Mouse (Mus musculus) heart, postnatal 25 days (tissue): Measurements from ENCODE around the gene Vtn. TPM values are rescaled to one million over a fixed set of nuclear protein-coding genes. Genes with fewer than 3 reads are reported as not detected.
"Not testable (repeated sequence)": the region's sequence is repeated elsewhere in the genome, so short reads cannot be mapped to it uniquely, and the experiment has no call there.

Experiments used
- DNase-seq: peaks from one replicate; pipeline ENCODE4 v3.0.0; 2022; ENCODE audit warnings: low spot score
- intact Hi-C: fragments of 180-260 bp; cut with DNase I; formaldehyde crosslinking; loops from one replicate; pipeline ENCODE4 v1.15.1; 2025
- total RNA-seq, 2 experiments: library from RNA; stranded (reverse); gene quantifications; 2 replicates each; pipeline ENCODE4 v1.2.3; 2021

The Vtn gene
- total RNA-seq, 2 experiments from 2014 or later, result 22.0 to 25.7 TPM

DNA sequence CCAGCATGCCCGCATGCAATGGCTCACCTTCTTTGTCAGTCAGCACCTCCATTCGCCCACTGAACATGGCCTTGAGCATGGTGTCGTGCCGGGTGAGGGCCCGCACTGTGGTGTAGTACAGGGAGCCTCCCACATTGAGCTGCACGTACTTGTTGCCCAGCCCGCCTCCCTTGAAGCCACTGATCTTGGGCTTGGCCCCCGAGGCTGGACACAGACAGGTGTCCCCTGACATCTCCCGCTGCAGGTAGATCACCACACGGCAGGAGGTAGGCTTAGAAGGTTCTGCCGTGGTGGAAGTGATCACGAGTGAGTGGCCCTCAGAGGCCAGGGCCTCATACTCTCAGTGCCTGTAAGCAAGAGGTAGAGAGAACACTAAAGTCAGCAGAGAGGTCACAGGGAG is 31.1 kb downstream of the Vtn start:
- DNase-seq, result no peak
- intact Hi-C loops, result loop anchor here (2.0 kb wide), 1 partner anchor 15 kb away; no protein-coding TSS in a partner anchor

DNA sequence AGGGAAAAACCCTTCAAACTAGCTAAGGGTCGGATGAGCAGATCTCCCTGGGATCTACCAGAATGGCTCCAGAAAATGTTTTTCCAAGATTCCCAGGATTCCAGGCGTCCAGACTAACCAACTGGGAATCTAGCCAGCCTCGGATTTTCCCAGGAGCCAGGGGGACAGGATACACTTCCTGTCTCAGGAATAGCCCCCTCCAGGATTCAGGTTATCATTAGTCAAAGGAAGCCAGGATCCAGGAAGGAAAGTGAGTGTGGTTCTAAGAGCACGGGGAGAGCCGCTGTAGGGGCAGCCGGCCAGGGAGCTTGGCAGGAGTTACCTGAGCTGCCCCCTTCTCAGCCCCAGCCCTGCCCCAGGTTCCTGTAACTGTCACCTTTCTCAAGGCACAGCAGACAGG is 32.2 kb downstream of the Vtn start:
- intact Hi-C loops, result loop anchor here (2.0 kb wide), 1 partner anchor 16 kb away; no protein-coding TSS in a partner anchor

GRCm38 (mm10) chr11:78531515-78531914 is 32.6 kb downstream of the Vtn start:
- DNase-seq, result not testable (repeated sequence)
- intact Hi-C loops, result loop anchor here (2.0 kb wide), 1 partner anchor 17 kb away; no protein-coding TSS in a partner anchor

More for the DNA sequence above, 32.2 kb downstream of the Vtn start:
- peak; percentile 64 for DNase-seq

- DNase-seq, result no peak
- intact Hi-C loops, result no loop called here
Measured at GRCm38 (mm10) chr11:78534516-78534915, 35.6 kb downstream of the Vtn start.

DNA sequence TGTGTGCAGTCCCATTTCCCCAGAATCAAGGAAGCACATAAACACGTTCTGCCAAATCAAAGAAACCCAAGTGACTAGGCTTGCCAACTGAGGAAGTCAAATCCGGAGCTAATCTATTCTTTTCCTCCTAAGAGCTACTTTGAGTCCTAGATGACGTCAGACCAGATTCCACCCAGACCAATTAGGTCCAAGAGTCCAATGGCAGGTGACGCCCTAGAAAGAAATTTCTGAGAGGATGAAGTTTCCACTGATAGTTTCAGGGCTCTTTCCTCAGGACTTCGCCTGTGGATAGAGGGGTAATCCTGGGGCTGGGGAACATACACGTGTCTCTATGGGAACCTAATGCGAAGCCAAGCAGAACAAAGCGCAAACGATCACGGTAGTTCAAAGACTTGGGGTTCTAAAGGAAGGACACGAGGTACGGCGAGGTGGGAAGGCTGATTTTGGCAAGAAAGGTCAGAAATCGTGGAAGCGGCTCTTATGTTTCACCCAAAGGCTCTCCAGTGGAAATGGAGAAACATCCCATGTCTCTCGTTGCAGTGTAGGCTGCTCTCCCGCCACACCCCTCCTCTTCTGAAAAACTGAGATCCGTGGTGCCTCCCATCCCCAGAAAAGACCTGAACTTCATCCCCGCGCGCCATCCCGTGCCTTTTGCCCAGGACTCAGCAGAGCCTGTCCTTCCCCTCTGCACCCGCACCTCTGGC is 36.6 kb downstream of the Vtn start:
- intact Hi-C loops, result no loop called here
- DNase-seq, result peak; percentile 29

DNA sequence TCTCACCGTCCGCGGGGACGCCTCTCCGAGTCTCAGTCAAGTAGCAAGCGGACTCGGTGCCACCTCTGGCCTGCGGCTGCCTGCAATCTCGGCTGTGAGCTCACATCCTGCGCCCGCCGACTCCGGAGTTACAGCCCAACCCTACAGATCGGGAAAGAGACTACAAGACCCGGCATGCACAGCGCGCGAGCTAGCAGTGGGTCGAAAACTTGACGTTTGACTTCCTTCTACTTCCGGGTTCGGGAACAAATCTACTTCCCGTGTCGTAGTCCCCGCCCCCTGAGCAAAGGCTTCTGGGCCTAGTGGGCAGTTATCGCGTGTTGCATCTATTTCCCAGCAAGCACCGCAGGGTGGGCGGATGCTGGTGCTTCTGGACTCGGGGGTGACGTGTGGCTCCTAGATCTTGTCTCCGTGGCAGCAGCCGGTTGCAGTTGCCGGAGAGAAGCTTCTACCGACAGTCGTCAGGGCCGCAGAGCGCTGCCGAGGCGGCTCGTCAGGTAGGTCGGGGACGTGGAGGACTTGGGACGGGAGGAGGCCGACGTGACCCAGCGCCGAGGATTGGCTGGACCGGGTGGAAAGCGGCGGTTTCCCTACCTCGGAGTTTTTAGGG is 37.3 kb downstream of the Vtn start, which contains the start of the genes Tnfaip1 and Ift20:
Gene Tnfaip1 (minus strand): TSS at position 253 of the 610 bp plus-strand sequence.
Gene Ift20 (plus strand): TSS at position 282 of the 610 bp plus-strand sequence.
- DNase-seq, result peak; percentile 97
- intact Hi-C loops, result no loop called here

DNA sequence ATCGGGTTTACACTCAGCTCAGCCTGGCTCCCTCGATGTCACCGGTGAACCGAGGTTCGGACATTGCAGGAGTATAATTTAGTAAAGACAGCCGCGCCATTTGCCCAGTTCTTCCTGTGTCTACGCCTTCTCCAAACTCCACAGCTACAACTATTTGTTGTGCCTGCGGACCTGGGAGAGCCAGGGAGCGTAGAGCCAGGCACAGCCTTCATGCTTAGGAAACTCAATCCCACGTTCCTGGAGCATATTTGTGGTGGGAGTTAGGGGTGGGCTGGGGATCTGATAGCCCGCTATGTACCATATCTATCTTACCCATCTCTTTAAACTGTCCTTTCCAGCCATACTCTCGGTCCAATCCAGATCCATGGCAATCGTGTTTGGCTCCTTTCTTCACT is 37.8 kb downstream of the Vtn start:
- intact Hi-C loops, result no loop called here
- DNase-seq, result no peak

DNA sequence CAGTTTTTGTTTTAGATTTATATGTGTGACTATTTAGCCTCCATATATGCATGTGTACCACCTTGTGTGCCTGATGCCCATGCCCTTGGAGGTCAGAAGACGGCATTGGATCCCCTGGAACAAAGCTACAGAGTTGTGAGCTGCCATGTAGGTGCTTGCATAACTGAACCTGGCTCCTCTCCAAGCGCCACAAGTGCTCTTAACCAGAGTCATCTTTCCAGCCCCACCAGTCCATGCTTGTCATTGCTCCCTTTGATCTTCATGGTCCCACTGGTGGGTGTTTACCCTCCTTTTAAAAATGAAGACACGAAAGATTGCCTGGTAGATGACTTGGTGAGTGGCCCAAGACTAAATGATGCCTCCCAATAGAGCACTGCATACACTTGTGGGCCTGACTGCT is 41.5 kb downstream of the Vtn start:
- intact Hi-C loops, result no loop called here
- DNase-seq, result no peak

- no peak for DNase-seq
- intact Hi-C loops, result no loop called here
Measured at GRCm38 (mm10) chr11:78544449-78545111, 45.7 kb downstream of the Vtn start.

GRCm38 (mm10) chr11:78545181-78545580 is 46.3 kb downstream of the Vtn start:
- intact Hi-C loops, result no loop called here
- DNase-seq, result no peak

- intact Hi-C loops, result no loop called here
- no peak for DNase-seq
Measured at GRCm38 (mm10) chr11:78547718-78548460, 49.0 kb downstream of the Vtn start.

DNA sequence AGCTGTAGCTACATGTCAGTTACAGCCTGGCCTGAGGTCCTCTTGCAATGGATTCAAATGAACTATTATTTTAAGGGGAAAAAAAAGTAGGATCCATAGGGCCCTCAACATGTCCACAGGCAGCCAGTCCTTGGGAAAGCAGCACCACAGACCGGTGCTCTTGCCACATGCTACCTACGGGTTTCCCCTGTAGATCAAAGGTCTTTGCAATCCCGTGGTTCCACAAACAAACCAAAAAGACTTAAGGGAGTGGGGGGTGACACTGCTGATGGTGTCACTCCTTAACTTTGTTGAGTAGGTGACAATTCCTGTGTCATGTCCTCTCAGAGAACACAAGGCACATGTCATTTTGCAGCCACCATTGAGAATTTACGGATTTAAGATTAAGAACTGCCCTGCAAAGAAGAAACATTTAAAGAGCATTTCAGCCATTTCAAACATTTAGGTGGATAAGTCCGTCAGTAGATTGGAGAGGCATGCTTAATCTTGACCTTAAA is 50.6 kb downstream of the Vtn start:
- intact Hi-C loops, result no loop called here
- no peak for DNase-seq

- peak; percentile 94 for DNase-seq
- intact Hi-C loops, result loop anchor here (10.0 kb wide), 1 partner anchor 374 kb away; the partner anchor contains the start of gene Nos2
Measured at GRCm38 (mm10) chr11:78550168-78551058, 51.5 kb downstream of the Vtn start, which contains the start of gene Tmem97. TSS of gene Tmem97 (minus strand) at chr11:78550777.

DNA sequence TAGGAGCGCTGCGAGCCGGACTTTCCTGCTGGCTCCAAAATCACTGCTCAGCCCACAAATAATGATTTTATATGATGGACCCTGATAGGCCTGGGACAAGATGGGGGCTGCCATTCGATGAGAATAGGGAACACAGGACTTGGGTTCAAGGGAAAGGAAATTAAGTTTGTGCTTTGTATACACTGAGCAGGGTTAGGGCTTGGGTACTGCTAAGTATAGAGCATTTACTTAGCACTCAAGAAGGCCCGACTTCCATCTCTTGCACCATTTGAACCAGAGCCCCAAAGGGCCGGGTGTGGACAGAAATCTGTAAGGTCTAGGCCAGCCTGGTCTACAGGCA is 52.1 kb downstream of the Vtn start:
- intact Hi-C loops, result loop anchor here (10.0 kb wide), 1 partner anchor 374 kb away; the partner anchor contains the start of gene Nos2
- DNase-seq, result no peak

Other genes with a start within 250 kb of the Vtn start
- gene 2610507B11Rik, start 237.3 kb upstream of the Vtn start, total RNA-seq, result 100 to 1,000 TPM; 190 to 210 TPM
- 1 to 10 TPM in 1 of 2 experiments, under 1 TPM in 1; 0.98 to 1.5 TPM for gene BC030499, start 208.2 kb upstream of the Vtn start, total RNA-seq
- gene Spag5, start 197.6 kb upstream of the Vtn start, total RNA-seq, result under 1 TPM; 0.62 to 0.67 TPM
- under 1 TPM; 0.50 to 0.52 TPM for gene Aldoc, start 176.1 kb upstream of the Vtn start, total RNA-seq
- 10 to 100 TPM; 23.0 to 23.6 TPM for gene Pigs, start 170.7 kb upstream of the Vtn start, total RNA-seq
- 1 to 10 TPM; 4.2 to 4.6 TPM for gene Unc119, start 155.6 kb upstream of the Vtn start, total RNA-seq
- gene Foxn1, start 112.5 kb upstream of the Vtn start, total RNA-seq, result not detected
- gene Slc13a2, start 76.9 kb upstream of the Vtn start, total RNA-seq, result not detected
- 1 to 10 TPM; 1.4 to 2.3 TPM for gene Slc46a1, start 33.4 kb upstream of the Vtn start, total RNA-seq
- gene Sarm1, start 1.3 kb upstream of the Vtn start, total RNA-seq, result under 1 TPM; 0.34 to 0.39 TPM
- not detected for gene Sebox, start 4.4 kb downstream of the Vtn start, total RNA-seq
- 10 to 100 TPM; 10.5 to 10.8 TPM for gene Tmem199, start 13.1 kb downstream of the Vtn start, total RNA-seq
- gene Poldip2, start 13.1 kb downstream of the Vtn start, total RNA-seq, result 100 to 1,000 TPM; 152 to 154 TPM
- gene Tnfaip1, start 37.2 kb downstream of the Vtn start, total RNA-seq, result 10 to 100 TPM; 39.1 to 41.9 TPM
- 10 to 100 TPM; 39.0 to 45.5 TPM for gene Ift20, start 37.3 kb downstream of the Vtn start, total RNA-seq
- 1 to 10 TPM; 5.3 to 5.5 TPM for gene Tmem97, start 51.7 kb downstream of the Vtn start, total RNA-seq
- 10 to 100 TPM; 12.4 to 13.3 TPM for gene Nlk, start 198.3 kb downstream of the Vtn start, total RNA-seq